Mouse (Mus musculus): Measurements from ENCODE around the gene Cdh5.

DNA sequence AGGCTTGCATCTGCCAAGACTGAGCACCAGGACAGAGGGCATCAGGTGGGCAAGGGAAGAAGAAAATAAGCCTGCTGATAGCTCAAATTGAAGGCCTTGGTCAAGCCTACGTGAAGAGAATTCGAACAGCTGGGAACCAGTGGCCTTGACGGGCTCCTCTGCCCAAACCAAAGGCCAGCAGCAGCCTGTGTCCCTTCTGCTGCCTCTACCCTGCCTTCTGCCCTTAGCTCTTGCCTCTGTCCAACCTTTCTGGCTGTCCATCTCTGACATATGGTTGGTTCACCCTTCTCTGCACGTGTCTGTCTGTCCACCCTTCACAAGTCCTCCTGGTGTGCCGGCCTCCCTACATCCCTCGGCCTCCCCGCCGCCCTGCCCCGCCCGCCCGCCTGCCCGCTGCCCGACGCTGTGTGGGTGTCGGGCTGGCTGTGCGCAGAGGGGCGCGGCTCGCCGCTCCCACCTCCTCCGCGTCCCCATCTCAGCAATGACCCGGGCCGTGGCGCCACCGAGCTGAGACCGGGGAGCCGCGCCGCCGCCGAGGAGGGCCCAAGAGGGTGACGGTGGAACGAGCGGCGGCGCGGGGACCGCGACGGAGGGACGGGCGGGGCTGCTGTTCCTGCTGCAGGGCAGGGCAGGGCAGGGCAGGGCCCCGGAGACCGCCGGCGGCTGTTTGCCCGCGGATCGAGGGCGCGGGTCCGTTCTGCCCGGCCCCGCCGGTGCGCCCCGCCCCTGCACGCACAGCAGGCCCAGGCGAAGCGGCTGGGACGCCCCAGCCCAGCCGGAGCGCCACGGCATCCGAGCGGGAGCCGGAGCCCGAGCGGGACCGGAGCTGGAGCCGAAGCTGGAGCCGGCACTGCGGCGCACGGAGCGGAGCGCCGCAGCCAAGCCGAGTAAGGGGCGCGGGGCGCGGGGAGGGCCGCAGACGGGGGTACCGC lies 69.0 kb downstream of the Cdh5 start, which contains the start of gene Bean1:
- TF ChIP-seq POLR2A (IDR thresholded peaks at IDR 0.05; ENCODE audit: borderline replicate concordance, insufficient read depth, low read length), result no peak
- TF ChIP-seq CTCF (IDR thresholded peaks at IDR 0.05; ENCODE audit: borderline replicate concordance, insufficient read depth, low read depth, low read length), result no peak
